Mouse (Mus musculus) kidney, adult 10 weeks (tissue): ENCODE measurements around the gene Rhot1. TPM values are rescaled to one million over a fixed set of nuclear protein-coding genes. Genes with fewer than 3 reads are reported as not detected.

Experiments
- polyA plus RNA-seq: library from polyadenylated mRNA; stranded (reverse); fragments of 350-450 nt; fragmentation: Illumina TruSeq; extraction: RNeasy Lipid Tissue Mini Kit (QIAGEN cat#74804); gene quantifications from one replicate; pipeline ENCODE4 v1.2.3, GENCODE M21; 2014; ENCODE audit warnings: low read depth, low replicate concordance

Rhot1 gene
- polyA plus RNA-seq, result 111 TPM

GRCm38 (mm10) chr11:80208860-80209800 lies at the start of gene Rhot1:
Rhot1 (plus strand) TSS chr11:80209019.

GRCm38 (mm10) chr11:80183705-80184255 lies 25.0 kb upstream of the Rhot1 start, which contains the start of gene Rnf135:
Rnf135 (plus strand) TSS chr11:80183851.

GRCm38 (mm10) chr11:80300551-80301315 lies 91.9 kb downstream of the Rhot1 start, which contains the start of gene Rhbdl3:
Rhbdl3 (plus strand) TSS chr11:80300912.

Other genes with a start within 250 kb of the Rhot1 start
- 64.8 TPM for gene Utp6, start 246.6 kb upstream of the Rhot1 start, polyA plus RNA-seq
- gene Suz12, start 215.9 kb upstream of the Rhot1 start, polyA plus RNA-seq, result 110 TPM
- gene Crlf3, start 128.0 kb upstream of the Rhot1 start, polyA plus RNA-seq, result 13.8 TPM
- 2.5 TPM for gene Atad5, start 119.6 kb upstream of the Rhot1 start, polyA plus RNA-seq
- gene Tefm, start 66.8 kb upstream of the Rhot1 start, polyA plus RNA-seq, result 31.1 TPM
- gene Adap2, start 54.9 kb upstream of the Rhot1 start, polyA plus RNA-seq, result 10.6 TPM
- 5.6 TPM for gene Rnf135, start 25.2 kb upstream of the Rhot1 start, polyA plus RNA-seq
- gene Rhbdl3, start 91.9 kb downstream of the Rhot1 start, polyA plus RNA-seq, result 0.57 TPM
- 35.7 TPM for gene 5730455P16Rik, start 169.0 kb downstream of the Rhot1 start, polyA plus RNA-seq
- 187 TPM for gene Zfp207, start 174.3 kb downstream of the Rhot1 start, polyA plus RNA-seq
- 147 TPM for gene Psmd11, start 219.6 kb downstream of the Rhot1 start, polyA plus RNA-seq